Mouse (Mus musculus) mouse trophoblast stem cell (cell line): ENCODE measurements around the gene Aldh2.
"Not testable (repeated sequence)": the region's sequence is repeated elsewhere in the genome, so short reads cannot be mapped to it uniquely, and the experiment has no call there.

ENCODE experiments used
- in situ Hi-C, 2 experiments: fragments of 300-500 bp; cut with MseI, MboI; formaldehyde crosslinking; loops; 2 replicates in 1 of 2; 3 replicates in 1 of 2; pipeline ENCODE4 v1.15.1; 2025

The Aldh2 gene

GRCm38 (mm10) chr5:121593451-121594401 is at the start of gene Aldh2:
Aldh2 (minus strand) TSS chr5:121593824.
- in situ Hi-C loops = loop anchor here in 1 of 2 experiments (5.0 kb wide), 1 partner anchor 36 kb away; no protein-coding TSS in a partner anchor

- in situ Hi-C loops = no loop called here
Measured at GRCm38 (mm10) chr5:121639601-121640000, 46.0 kb upstream of the Aldh2 start.

GRCm38 (mm10) chr5:121637296-121637695 is 43.7 kb upstream of the Aldh2 start:
- in situ Hi-C loops = no loop called here

- in situ Hi-C loops = no loop called here
Measured at GRCm38 (mm10) chr5:121634668-121635067, 41.0 kb upstream of the Aldh2 start.

- in situ Hi-C loops = no loop called here
Measured at GRCm38 (mm10) chr5:121632804-121633203, 39.2 kb upstream of the Aldh2 start.

- in situ Hi-C loops = not testable (repeated sequence)
Measured at GRCm38 (mm10) chr5:121631106-121631647, 37.6 kb upstream of the Aldh2 start.

GRCm38 (mm10) chr5:121627871-121628270 is 34.2 kb upstream of the Aldh2 start:
- in situ Hi-C loops = no loop called here

- in situ Hi-C loops = no loop called here
Measured at GRCm38 (mm10) chr5:121623241-121623640, 29.6 kb upstream of the Aldh2 start.

GRCm38 (mm10) chr5:121621102-121621501 is 27.5 kb upstream of the Aldh2 start:
- in situ Hi-C loops = no loop called here

- in situ Hi-C loops = loop anchor here in 1 of 2 experiments (5.0 kb wide), 1 partner anchor 58 kb away; no protein-coding TSS in a partner anchor
Measured at GRCm38 (mm10) chr5:121618592-121619513, 25.2 kb upstream of the Aldh2 start, which contains the start of gene Acad12. Acad12 (minus strand) TSS chr5:121618938.

GRCm38 (mm10) chr5:121614921-121615320 is 21.3 kb upstream of the Aldh2 start:
- in situ Hi-C loops = loop anchor here in 1 of 2 experiments (5.0 kb wide), 1 partner anchor 62 kb away; no protein-coding TSS in a partner anchor

GRCm38 (mm10) chr5:121612036-121612435 is 18.4 kb upstream of the Aldh2 start:
- in situ Hi-C loops = no loop called here

- in situ Hi-C loops = not testable (repeated sequence)
Measured at GRCm38 (mm10) chr5:121609556-121610135, 16.0 kb upstream of the Aldh2 start.

GRCm38 (mm10) chr5:121606151-121606550 is 12.5 kb upstream of the Aldh2 start:
- in situ Hi-C loops = no loop called here

GRCm38 (mm10) chr5:121603815-121604214 is 10.2 kb upstream of the Aldh2 start:
- in situ Hi-C loops = loop anchor here in 1 of 2 experiments (5.0 kb wide), 1 partner anchor 37 kb away; no protein-coding TSS in a partner anchor

- in situ Hi-C loops = loop anchor here in 1 of 2 experiments (5.0 kb wide), 1 partner anchor 34 kb away; no protein-coding TSS in a partner anchor
Measured at GRCm38 (mm10) chr5:121601547-121602299, 8.1 kb upstream of the Aldh2 start.

- in situ Hi-C loops = no loop called here
Measured at GRCm38 (mm10) chr5:121598871-121599610, 5.4 kb upstream of the Aldh2 start.

- in situ Hi-C loops = no loop called here
Measured at GRCm38 (mm10) chr5:121597991-121598537, 4.4 kb upstream of the Aldh2 start.

GRCm38 (mm10) chr5:121597332-121597731 is 3.7 kb upstream of the Aldh2 start:
- in situ Hi-C loops = no loop called here
